Mouse (Mus musculus) ES-CJ7 (cell line): ENCODE results near the gene Kng2.

Source experiments
- DNase-seq: peaks from one replicate; pipeline ENCODE4 v3.0.0; 2011; ENCODE audit warnings: low read depth, low spot score

Kng2 gene

DNA sequence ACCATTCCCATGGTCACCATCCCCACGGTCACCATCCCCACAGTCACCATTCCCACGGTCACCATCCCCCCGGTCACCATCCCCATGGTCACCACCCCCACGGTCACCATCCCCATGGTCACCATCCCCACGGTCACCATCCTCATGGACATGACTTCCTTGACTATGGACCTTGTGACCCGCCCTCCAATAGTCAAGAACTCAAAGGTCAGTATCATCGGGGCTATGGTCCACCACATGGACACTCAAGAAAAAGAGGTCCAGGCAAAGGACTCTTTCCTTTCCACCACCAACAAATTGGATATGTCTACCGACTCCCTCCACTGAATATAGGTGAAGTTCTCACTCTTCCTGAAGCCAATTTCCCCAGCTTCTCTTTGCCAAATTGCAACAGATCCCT, 68.2 kb downstream of the Kng2 start:
- no peak for DNase-seq

DNA sequence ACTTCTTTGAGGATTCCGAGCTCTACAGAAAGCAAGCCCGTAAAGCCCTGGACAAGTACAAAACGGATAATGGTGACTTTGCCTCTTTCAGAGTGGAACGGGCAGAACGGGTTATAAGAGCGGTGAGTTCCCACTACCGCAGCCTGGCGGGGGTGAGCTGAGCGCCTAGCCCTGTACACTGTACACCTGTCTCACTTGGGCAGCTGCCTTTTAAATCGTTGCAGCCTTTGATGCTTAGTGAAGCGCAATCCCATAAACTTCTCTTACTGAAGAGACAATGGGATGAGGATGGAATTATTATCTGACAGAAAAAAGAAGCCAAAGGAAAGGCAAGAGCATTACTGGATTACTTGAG, 73.2 kb downstream of the Kng2 start:
- DNase-seq, result peak; percentile 17

DNA sequence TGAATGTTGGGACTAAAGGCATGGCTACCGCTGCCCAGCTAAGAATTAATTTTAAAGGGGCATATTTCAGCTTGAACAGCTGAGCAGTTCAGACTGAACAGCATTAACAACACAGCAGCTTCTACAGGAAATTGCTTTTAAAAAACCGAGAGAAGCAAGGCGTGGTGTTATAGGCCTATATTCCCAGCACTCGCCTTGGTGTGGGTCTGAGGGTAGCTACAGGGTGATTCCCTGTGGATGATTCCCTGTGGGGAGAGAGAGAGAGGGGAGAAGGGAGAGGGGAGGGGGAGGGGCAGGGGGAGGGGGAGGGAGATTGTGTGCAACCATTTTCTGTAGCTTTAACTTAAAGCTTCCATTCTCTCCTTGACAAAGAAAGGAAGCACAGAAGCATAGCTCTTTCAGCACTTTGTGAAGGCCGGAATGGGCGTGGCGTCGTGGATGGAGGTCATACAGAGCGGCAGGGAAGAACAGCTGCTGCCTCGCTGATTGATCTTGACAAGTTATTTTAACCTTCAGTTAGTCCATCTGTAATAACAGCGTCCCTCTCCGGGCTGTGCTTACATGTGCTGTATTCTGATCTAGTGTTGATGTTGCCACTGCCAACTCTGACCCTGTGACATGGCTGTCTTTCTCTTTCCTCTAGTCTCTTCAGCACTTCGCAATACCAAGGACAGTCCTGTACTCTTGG, 73.7 kb downstream of the Kng2 start:
- DNase-seq, result peak; percentile 89

DNA sequence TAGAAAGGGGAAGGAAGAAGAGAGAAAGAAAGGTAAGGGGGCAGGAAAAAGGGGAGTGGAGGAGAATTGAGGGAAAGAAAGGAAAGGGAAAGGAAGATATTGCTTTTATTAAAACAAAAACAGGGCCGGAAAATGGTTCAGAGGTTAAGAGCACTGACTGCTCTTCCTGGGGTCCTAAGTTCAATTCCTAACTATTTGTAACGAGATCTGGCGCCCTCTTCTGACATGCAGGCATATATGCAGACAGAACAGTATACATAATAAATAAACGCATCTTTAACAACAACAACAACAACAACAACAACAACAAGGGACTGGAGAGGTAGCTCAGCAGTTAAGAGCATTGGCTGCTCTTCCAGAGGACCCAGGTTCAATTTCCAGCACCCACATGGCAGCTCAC, 76.2 kb downstream of the Kng2 start:
- peak; percentile 60 for DNase-seq

DNA sequence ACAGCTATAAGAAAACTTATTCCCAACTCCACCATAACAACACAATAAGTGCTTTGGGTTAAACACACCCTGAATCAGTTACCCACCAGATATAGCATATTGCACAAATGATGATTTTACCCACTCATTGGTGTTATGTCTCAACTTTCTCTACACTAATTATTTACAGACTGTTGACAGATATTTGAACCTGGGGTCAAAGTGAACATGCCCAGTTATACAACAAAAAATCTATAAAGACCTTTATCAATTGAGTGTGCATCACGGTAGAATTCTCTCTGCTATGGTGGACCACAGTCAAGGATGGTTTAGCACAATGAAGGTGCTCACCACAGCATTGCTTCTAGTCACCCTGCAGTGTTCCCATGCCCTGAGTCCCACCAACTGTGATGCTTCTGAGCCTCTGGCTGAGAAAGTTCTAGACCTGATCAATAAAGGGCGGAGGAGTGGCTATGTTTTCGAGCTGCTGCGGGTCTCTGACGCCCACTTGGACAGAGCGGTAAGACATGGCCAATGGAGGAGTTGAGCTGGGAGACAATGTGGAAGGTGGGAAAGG, 78.4 kb downstream of the Kng2 start, which contains the start of gene Hrg:
TSS of gene Hrg (plus strand) at position 233 of the 556 bp plus-strand sequence.
- DNase-seq, result no peak

DNA sequence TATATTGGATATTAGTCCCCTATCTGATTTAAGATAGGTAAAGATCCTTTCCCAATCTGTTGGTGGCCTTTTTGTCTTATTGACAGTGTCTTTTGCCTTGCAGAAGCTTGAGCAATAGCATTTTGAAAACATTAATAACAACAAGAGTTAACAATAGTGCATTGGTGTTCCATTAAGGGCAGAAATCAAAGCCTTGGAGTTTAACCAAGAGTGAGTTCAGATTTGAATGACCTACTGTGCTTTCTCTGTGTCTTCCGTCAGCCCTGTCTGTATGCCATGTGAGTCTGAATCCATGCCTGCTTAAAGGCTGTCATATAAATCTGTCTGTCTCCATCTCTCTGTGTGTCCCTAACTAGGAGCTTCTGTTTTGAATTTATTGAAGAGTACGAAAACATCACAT, 81.9 kb downstream of the Kng2 start:
- DNase-seq, result no peak

DNA sequence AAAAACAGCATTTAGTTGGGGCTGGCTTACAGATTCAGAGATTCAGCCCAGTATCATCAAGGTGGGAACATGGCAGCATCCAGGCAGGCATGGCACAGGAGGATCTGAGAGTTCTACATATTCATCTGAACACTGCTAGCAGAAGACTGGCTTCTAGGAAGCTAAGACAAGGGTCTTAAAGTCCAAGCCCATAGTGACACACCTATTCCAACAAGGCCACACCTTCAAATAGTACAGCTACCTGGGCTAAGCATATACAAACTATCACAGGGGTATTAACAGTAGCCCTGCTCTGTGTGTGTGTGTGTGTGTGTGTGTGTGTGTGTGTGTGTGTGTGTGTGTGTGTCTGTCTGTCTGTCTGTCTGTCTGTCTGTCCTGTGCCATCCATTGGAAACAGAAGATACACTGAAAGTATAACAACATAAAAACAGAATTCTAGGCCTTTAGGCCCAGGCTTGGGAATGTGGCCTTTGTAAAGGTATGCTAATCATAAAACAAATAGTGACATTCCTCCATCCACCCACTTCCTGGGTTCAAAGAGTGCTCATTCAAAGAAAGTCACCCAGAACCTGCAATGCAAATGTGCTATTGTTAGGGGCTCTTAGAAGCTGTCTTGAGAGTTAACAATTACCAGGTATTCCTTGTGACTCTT, 87.3 kb downstream of the Kng2 start:
- DNase-seq, result peak; percentile 70

DNA sequence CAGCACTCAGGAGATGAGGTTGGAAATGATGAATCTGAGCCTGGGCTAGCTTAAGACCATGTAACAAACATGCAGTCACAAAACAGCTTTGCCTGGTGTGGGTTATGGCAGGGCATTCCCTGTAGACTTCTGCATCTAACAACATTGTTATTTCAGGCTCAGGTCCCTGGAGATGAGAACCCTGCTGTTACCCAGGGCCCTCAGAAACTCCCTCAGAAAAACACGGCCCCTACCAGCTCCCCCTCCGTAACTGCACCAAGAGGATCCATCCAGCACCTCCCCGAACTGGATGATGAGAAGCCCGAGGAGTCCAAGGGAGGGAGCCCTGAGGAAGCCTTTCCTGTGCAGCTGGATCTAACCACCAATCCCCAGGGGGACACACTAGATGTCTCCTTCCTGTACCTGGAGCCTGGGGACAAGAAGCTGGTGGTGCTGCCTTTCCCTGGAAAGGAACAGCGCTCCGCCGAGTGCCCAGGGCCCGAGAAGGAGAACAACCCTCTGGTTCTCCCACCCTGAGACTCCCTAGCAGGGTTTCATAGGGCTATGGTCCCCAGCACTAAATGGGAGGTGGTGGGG, 90.1 kb downstream of the Kng2 start:
- DNase-seq, result no peak

DNA sequence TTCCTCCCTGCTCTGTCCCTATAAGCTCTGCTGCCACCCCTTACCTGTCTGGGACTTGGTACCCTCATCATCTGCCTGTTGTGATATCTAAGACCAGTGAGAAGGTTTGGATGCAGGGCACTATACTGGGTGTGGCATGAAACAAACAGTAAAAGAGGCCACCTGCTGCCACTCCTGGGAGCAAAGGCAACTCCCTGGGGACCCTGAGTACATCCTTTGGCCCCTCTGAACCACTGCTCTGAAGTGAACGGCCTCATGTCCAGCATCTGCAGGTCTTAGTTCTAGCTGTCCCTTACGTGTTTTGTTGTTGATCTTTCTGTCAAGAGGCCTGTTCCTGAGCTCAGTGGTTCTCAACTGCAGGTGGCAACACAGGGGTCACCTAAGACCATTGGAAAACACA, 90.7 kb downstream of the Kng2 start:
- no peak for DNase-seq

DNA sequence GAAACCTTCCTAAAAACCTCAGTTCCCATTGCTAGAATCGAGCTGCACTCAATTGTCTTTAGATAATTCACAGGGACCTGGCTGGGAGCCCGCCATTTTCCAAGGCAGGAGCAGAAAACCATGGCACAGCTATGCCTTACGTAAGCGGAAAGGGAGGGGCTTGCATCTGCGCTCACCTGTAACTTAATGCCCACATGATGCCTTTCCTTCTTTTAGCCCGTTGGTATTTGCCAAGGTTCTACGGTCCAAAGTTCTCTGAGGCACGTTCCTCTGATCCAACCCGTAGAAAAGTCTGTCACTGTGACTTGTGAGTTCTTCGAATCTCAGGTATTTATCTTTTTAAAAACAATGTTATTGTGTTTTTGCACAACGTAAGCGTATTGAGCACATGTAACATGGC, 91.7 kb downstream of the Kng2 start:
- no peak for DNase-seq
